Mouse (Mus musculus) embryo, embryonic 10.5 days (tissue): ENCODE data around the gene Laptm4a.

ENCODE experiments used
- DNase-seq: peaks from one replicate; pipeline ENCODE4 v3.0.0-alpha.2; 2015; ENCODE audit warnings: low spot score

Gene Laptm4a

GRCm38 (mm10) chr12:8954161-8954561 is 32.7 kb downstream of the Laptm4a start:
- no peak for DNase-seq

- no peak for DNase-seq
Observed at GRCm38 (mm10) chr12:8961607-8962316, 40.3 kb downstream of the Laptm4a start.

GRCm38 (mm10) chr12:8969828-8970227 is 48.4 kb downstream of the Laptm4a start:
- peak; percentile 82 for DNase-seq

- DNase-seq, result peak; percentile 92
Observed at GRCm38 (mm10) chr12:8973820-8974465, 52.5 kb downstream of the Laptm4a start, which contains the start of gene Wdr35. TSS of gene Wdr35 (plus strand) at chr12:8973892.

- DNase-seq, result no peak
Observed at GRCm38 (mm10) chr12:8975076-8975475, 53.6 kb downstream of the Laptm4a start.
